Mouse (Mus musculus): ENCODE results near the gene Lgals4. TPM values are rescaled to one million over a fixed set of nuclear protein-coding genes. Genes with fewer than 3 reads are reported as not detected.

Gene Lgals4
- polyA plus RNA-seq, 1 experiment = 2.4 TPM

DNA sequence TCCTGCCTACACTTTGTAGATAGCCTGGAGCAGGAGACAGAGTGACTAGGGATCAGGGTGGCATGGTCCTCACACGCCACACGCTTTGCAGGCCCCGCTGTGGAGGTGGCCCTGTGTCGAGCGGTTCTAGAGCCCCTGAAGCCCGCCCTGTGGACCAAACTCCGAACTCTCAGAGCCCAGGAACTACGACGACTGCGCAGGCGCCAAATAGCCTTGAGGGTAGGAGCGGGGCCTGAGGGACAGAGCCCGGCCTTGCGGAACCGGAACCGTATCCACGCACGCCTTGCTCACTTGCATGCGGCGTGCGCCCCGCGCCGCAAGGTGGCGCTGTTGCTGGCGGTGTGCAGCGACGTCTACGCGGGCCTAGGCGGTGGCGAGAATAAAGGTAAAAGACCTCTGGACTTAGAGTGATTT, 37.1 kb upstream of the Lgals4 start:
- H3K9me3 ChIP-seq (replicated peaks; ENCODE audit: control insufficient read depth, insufficient read depth, low read length, poor library complexity, severe bottlenecking) = no peaks in the 10 kb centered on the region
- H3K4me1 ChIP-seq (ENCODE audit: control insufficient read depth, insufficient read depth, low read length) = peaks cover 1% of the 10 kb centered on the region
- TF ChIP-seq EP300 (IDR thresholded peaks at IDR 0.05; ENCODE audit: insufficient read depth, low read depth, low read length) (peak; percentile 37; the same call in 1 of the 2 replicates), POLR2A (IDR thresholded peaks at IDR 0.05; ENCODE audit: insufficient read depth, low read length) (no peak), CTCF (IDR thresholded peaks at IDR 0.05; ENCODE audit: low read depth, low read length) (peak; percentile 97)
- H3K4me3 ChIP-seq (ENCODE audit: low read depth, low read length) = peak overlapping the region; percentile 90
- no peaks in the 10 kb centered on the region for H3K27me3 ChIP-seq (ENCODE audit: control insufficient read depth, insufficient read depth, low read length, poor library complexity, severe bottlenecking)
- H3K27ac ChIP-seq (ENCODE audit: insufficient read depth, low read length) = peak overlapping the region; percentile 62
- H3K9ac ChIP-seq (ENCODE audit: low read depth, poor library complexity, severe bottlenecking) = peak overlapping the region; percentile 74
- peaks cover 5% of the 10 kb centered on the region for H3K36me3 ChIP-seq (ENCODE audit: control insufficient read depth, insufficient read depth, low read length, poor library complexity, severe bottlenecking)

- TF ChIP-seq EP300 (IDR thresholded peaks at IDR 0.05; ENCODE audit: insufficient read depth, low read depth, low read length) = no peak
- no peak for TF ChIP-seq POLR2A (IDR thresholded peaks at IDR 0.05; ENCODE audit: insufficient read depth, low read length)
- TF ChIP-seq CTCF (IDR thresholded peaks at IDR 0.05; ENCODE audit: low read depth, low read length) = no peak
- Histone ChIP-seq H3K9ac (ENCODE audit: low read depth, poor library complexity, severe bottlenecking) (no peak overlapping the region), H3K36me3 (ENCODE audit: control insufficient read depth, insufficient read depth, low read length, poor library complexity, severe bottlenecking) (peaks cover 5% of the 10 kb centered on the region), H3K27me3 (ENCODE audit: control insufficient read depth, insufficient read depth, low read length, poor library complexity, severe bottlenecking) (no peaks in the 10 kb centered on the region), H3K4me3 (ENCODE audit: low read depth, low read length) (no peak overlapping the region), H3K9me3 (replicated peaks; ENCODE audit: control insufficient read depth, insufficient read depth, low read length, poor library complexity, severe bottlenecking) (no peaks in the 10 kb centered on the region), H3K4me1 (ENCODE audit: control insufficient read depth, insufficient read depth, low read length) (peaks cover 5% of the 10 kb centered on the region), H3K27ac (ENCODE audit: insufficient read depth, low read length) (no peak overlapping the region)
Measured at GRCm38 (mm10) chr7:28799994-28800393, 33.7 kb upstream of the Lgals4 start.

GRCm38 (mm10) chr7:28801451-28801850, 32.2 kb upstream of the Lgals4 start:
- H3K4me3 ChIP-seq (ENCODE audit: low read depth, low read length) = no peak overlapping the region
- H3K27ac ChIP-seq (ENCODE audit: insufficient read depth, low read length) = peak overlapping the region; percentile 100
- peaks cover 5% of the 10 kb centered on the region for H3K36me3 ChIP-seq (ENCODE audit: control insufficient read depth, insufficient read depth, low read length, poor library complexity, severe bottlenecking)
- H3K9me3 ChIP-seq (replicated peaks; ENCODE audit: control insufficient read depth, insufficient read depth, low read length, poor library complexity, severe bottlenecking) = no peaks in the 10 kb centered on the region
- H3K9ac ChIP-seq (ENCODE audit: low read depth, poor library complexity, severe bottlenecking) = peak overlapping the region; percentile 46
- TF ChIP-seq CTCF (IDR thresholded peaks at IDR 0.05; ENCODE audit: low read depth, low read length) = no peak
- no peak for TF ChIP-seq EP300 (IDR thresholded peaks at IDR 0.05; ENCODE audit: insufficient read depth, low read depth, low read length)
- H3K27me3 ChIP-seq (ENCODE audit: control insufficient read depth, insufficient read depth, low read length, poor library complexity, severe bottlenecking) = no peaks in the 10 kb centered on the region
- H3K4me1 ChIP-seq (ENCODE audit: control insufficient read depth, insufficient read depth, low read length) = peaks cover 9% of the 10 kb centered on the region

- peak overlapping the region; percentile 100 for H3K27ac ChIP-seq (ENCODE audit: insufficient read depth, low read length)
- peaks cover 5% of the 10 kb centered on the region for H3K36me3 ChIP-seq (ENCODE audit: control insufficient read depth, insufficient read depth, low read length, poor library complexity, severe bottlenecking)
- no peak for TF ChIP-seq CTCF (IDR thresholded peaks at IDR 0.05; ENCODE audit: low read depth, low read length)
- no peaks in the 10 kb centered on the region for H3K9me3 ChIP-seq (replicated peaks; ENCODE audit: control insufficient read depth, insufficient read depth, low read length, poor library complexity, severe bottlenecking)
- H3K27me3 ChIP-seq (ENCODE audit: control insufficient read depth, insufficient read depth, low read length, poor library complexity, severe bottlenecking) = no peaks in the 10 kb centered on the region
- peaks cover 9% of the 10 kb centered on the region for H3K4me1 ChIP-seq (ENCODE audit: control insufficient read depth, insufficient read depth, low read length)
- H3K9ac ChIP-seq (ENCODE audit: low read depth, poor library complexity, severe bottlenecking) = peak overlapping the region; percentile 46
- peak overlapping the region; percentile 1; the same call in 1 of the 2 replicates for H3K4me3 ChIP-seq (ENCODE audit: low read depth, low read length)
Measured at GRCm38 (mm10) chr7:28801901-28802670, 31.6 kb upstream of the Lgals4 start.

DNA sequence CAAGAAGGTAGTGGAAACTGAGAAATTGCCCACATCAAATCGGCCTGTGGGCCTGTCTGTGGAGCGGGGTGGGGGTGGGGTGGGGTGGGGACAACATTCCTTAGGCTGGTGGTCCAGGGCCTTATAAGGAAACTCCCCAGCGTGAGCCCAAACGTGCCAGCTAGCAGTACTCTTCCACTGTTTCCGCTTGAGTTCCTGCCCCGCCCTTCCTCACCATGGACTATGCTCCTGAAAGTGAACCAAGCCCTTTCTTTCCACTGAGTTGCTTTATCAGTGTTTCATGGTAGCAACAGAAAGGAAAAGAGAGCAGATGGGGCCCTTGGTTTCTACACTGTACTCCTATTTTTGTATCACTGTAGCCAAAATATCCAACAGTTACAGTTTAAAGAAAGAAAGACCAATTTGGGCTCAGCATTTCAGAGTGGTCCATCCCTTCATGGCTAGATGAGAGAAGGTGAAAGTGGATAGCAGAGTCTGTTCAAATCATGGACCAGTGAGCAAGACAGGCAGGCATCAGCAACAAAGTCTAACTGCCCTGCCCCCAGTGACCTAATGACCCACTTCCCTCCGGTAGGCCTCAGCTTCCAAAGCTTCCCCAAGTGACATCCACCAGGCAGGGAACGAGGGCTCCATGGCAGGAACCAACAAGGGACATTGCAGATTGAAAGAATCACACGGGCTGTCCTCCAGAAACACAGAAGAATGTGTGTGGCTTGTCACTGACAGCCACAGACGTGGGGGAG, 30.6 kb upstream of the Lgals4 start:
- Histone ChIP-seq H3K27ac (ENCODE audit: insufficient read depth, low read length) (peak overlapping the region; percentile 100), H3K36me3 (ENCODE audit: control insufficient read depth, insufficient read depth, low read length, poor library complexity, severe bottlenecking) (peaks cover 4% of the 10 kb centered on the region), H3K9ac (ENCODE audit: low read depth, poor library complexity, severe bottlenecking) (peak overlapping the region; percentile 46), H3K9me3 (replicated peaks; ENCODE audit: control insufficient read depth, insufficient read depth, low read length, poor library complexity, severe bottlenecking) (no peaks in the 10 kb centered on the region), H3K4me1 (ENCODE audit: control insufficient read depth, insufficient read depth, low read length) (peaks cover 7% of the 10 kb centered on the region), H3K27me3 (ENCODE audit: control insufficient read depth, insufficient read depth, low read length, poor library complexity, severe bottlenecking) (no peaks in the 10 kb centered on the region), H3K4me3 (ENCODE audit: low read depth, low read length) (no peak overlapping the region)
- TF ChIP-seq EP300 (IDR thresholded peaks at IDR 0.05; ENCODE audit: insufficient read depth, low read depth, low read length) (peak; percentile 69; the same call in 1 of the 2 replicates), POLR2A (IDR thresholded peaks at IDR 0.05; ENCODE audit: insufficient read depth, low read length) (no peak), CTCF (IDR thresholded peaks at IDR 0.05; ENCODE audit: low read depth, low read length) (no peak)

- peak overlapping the region; percentile 2; the same call in 1 of the 2 replicates for H3K9ac ChIP-seq (ENCODE audit: low read depth, poor library complexity, severe bottlenecking)
- peaks cover 7% of the 10 kb centered on the region for H3K4me1 ChIP-seq (ENCODE audit: control insufficient read depth, insufficient read depth, low read length)
- H3K27me3 ChIP-seq (ENCODE audit: control insufficient read depth, insufficient read depth, low read length, poor library complexity, severe bottlenecking) = no peaks in the 10 kb centered on the region
- no peaks in the 10 kb centered on the region for H3K9me3 ChIP-seq (replicated peaks; ENCODE audit: control insufficient read depth, insufficient read depth, low read length, poor library complexity, severe bottlenecking)
- peaks cover 2% of the 10 kb centered on the region for H3K36me3 ChIP-seq (ENCODE audit: control insufficient read depth, insufficient read depth, low read length, poor library complexity, severe bottlenecking)
- no peak overlapping the region for H3K4me3 ChIP-seq (ENCODE audit: low read depth, low read length)
- H3K27ac ChIP-seq (ENCODE audit: insufficient read depth, low read length) = peak overlapping the region; percentile 87
- TF ChIP-seq POLR2A (IDR thresholded peaks at IDR 0.05; ENCODE audit: insufficient read depth, low read length) (no peak), EP300 (IDR thresholded peaks at IDR 0.05; ENCODE audit: insufficient read depth, low read depth, low read length) (no peak), CTCF (IDR thresholded peaks at IDR 0.05; ENCODE audit: low read depth, low read length) (no peak)
Measured at GRCm38 (mm10) chr7:28803756-28804155, 29.9 kb upstream of the Lgals4 start.
